Mouse (Mus musculus): Measurements from ENCODE around the gene Rxfp4. TPM values are rescaled to one million over a fixed set of nuclear protein-coding genes. Genes with fewer than 3 reads are reported as not detected.
"Not testable (repeated sequence)": the region's sequence is repeated elsewhere in the genome, so short reads cannot be mapped to it uniquely, and the experiment has no call there.

Rxfp4 gene
- total RNA-seq, 1 experiment: not detected

DNA sequence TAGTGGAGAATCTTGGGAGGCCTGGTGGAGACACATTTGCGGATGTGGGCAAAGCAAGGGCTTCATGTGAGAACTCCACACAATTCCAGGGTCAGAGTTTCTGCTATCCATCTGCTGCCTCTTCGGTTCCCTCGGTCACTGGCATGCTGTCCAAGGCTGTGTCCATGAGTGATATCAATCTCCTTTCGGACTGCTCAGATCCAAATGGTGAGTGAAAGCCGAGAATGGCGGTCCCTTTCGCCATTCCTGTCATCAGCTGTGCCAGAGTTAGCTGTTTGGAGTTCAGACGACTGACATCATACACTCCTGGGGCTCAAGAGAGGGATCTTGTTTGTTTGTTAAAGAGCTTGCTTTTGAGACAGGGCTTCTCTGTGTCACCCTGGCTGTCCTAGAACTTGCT lies 38.5 kb downstream of the Rxfp4 start:
- TF ChIP-seq MAFK (IDR thresholded peaks at IDR 0.05; ENCODE audit: insufficient read depth, low read depth, low read length) (no peak), ZNF384 (IDR thresholded peaks at IDR 0.05; ENCODE audit: low read depth, low read length) (no peak), ZC3H11A (IDR thresholded peaks at IDR 0.05; ENCODE audit: borderline replicate concordance, low read depth, low read length) (no peak), HCFC1 (IDR thresholded peaks at IDR 0.05; ENCODE audit: borderline replicate concordance, insufficient read depth, low read length) (no peak), CHD2 (IDR thresholded peaks at IDR 0.05; ENCODE audit: low read depth, low read length) (no peak)
- peaks cover 10 to 14% of the 10 kb centered on the region in 2 experiments for H3K4me1 ChIP-seq (ENCODE audit: control insufficient read depth in 2 of 2, insufficient read depth in 2 of 2, low read length in 2 of 2, poor library complexity in 1 of 2)

DNA sequence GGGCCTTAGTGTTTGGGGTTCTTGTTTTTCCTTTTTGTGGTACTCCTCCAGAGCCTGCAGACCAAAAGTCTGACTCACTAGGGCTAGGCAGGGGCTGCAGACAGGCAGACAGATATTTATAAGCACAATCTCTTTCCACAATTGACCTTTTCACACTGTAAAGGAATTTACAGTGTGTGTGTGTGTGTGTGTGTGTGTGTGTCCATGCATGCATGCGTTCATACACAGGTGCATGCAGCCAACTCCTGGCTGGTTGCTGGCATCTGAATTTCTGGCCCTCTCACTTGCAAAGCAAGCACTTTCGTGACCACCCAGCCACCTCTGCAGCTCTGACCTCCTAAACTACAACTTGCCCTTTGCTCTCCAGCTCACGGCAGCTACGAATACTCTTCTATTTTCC lies 43.9 kb downstream of the Rxfp4 start:
- Histone ChIP-seq H3K27ac (ENCODE audit: insufficient read depth, low read depth, low read length, poor library complexity, severe bottlenecking) (no peak overlapping the region), H3K9me3 (ENCODE audit: control insufficient read depth, insufficient read depth, low read depth, low read length) (no peaks in the 10 kb centered on the region), H3K4me1 (ENCODE audit: control insufficient read depth in 2 of 2, insufficient read depth in 2 of 2, low read length in 2 of 2, poor library complexity in 1 of 2) (peaks cover 3 to 9% of the 10 kb centered on the region in 2 experiments; a peak in 3 of 4 replicates), H3K4me3 (ENCODE audit: insufficient read depth in 1 of 2, low read depth in 1 of 2, low read length in 2 of 2, poor library complexity in 1 of 2, severe bottlenecking in 1 of 2) (no peak overlapping the region), H3K36me3 (ENCODE audit: control insufficient read depth, insufficient read depth, low read length, poor library complexity, severe bottlenecking) (no peaks in the 10 kb centered on the region), H3K9ac (ENCODE audit: insufficient read depth, low read depth, low read length, poor library complexity, severe bottlenecking) (no peak overlapping the region)
- no peak for TF ChIP-seq MAFK (IDR thresholded peaks at IDR 0.05; ENCODE audit: insufficient read depth, low read depth, low read length)
- no peak for TF ChIP-seq CHD2 (IDR thresholded peaks at IDR 0.05; ENCODE audit: low read depth, low read length)
- no peak for TF ChIP-seq ZC3H11A (IDR thresholded peaks at IDR 0.05; ENCODE audit: borderline replicate concordance, low read depth, low read length)
- no peak for TF ChIP-seq HCFC1 (IDR thresholded peaks at IDR 0.05; ENCODE audit: borderline replicate concordance, insufficient read depth, low read length)
- TF ChIP-seq ZNF384 (IDR thresholded peaks at IDR 0.05; ENCODE audit: low read depth, low read length): no peak
- in situ Hi-C loops (cut with MboI; ENCODE audit: low sequenced_read_pairs in 2 of 2, unreplicated experiment in 2 of 2): no loop called here
- DNase-seq (ENCODE audit: low read depth, low spot score): no peak

More for the DNA sequence above, 38.5 kb downstream of the Rxfp4 start:
- H3K4me3 ChIP-seq (ENCODE audit: insufficient read depth in 1 of 2, low read depth in 1 of 2, low read length in 2 of 2, poor library complexity in 1 of 2, severe bottlenecking in 1 of 2): no peak overlapping the region; a peak in 1 of 4 replicates
- H3K9ac ChIP-seq (ENCODE audit: insufficient read depth, low read depth, low read length, poor library complexity, severe bottlenecking): no peak overlapping the region
- in situ Hi-C loops (cut with MboI; ENCODE audit: low sequenced_read_pairs in 2 of 2, unreplicated experiment in 2 of 2): no loop called here
- no peaks in the 10 kb centered on the region for H3K9me3 ChIP-seq (ENCODE audit: control insufficient read depth, insufficient read depth, low read depth, low read length)
- DNase-seq (ENCODE audit: low read depth, low spot score): no peak
- H3K36me3 ChIP-seq (ENCODE audit: control insufficient read depth, insufficient read depth, low read length, poor library complexity, severe bottlenecking): peaks cover 4% of the 10 kb centered on the region; the same call in 1 of the 2 replicates
- no peak overlapping the region for H3K27ac ChIP-seq (ENCODE audit: insufficient read depth, low read depth, low read length, poor library complexity, severe bottlenecking)

DNA sequence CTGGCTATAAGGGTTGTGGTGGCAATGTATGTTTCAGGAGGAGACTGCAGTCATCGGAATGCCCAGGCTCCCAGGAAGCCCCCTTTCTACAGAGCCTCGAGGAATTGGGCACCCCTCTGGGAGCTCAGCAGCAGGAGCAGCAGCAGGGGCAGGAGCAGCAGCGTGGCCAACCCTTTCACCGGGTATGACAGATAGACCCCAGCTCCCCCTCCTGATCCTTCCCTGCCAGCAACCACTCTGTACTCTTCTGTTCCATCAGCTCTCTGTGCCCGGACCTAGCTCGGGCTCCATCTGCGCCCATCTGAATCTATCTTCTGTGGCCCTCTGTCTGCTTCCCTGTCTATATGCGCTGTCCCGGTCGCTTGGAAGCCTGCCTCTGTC lies 45.2 kb downstream of the Rxfp4 start:
- H3K9ac ChIP-seq (ENCODE audit: insufficient read depth, low read depth, low read length, poor library complexity, severe bottlenecking): peak overlapping the region; percentile 24
- in situ Hi-C loops (cut with MboI; ENCODE audit: low sequenced_read_pairs in 2 of 2, unreplicated experiment in 2 of 2): no loop called here
- H3K4me1 ChIP-seq (ENCODE audit: control insufficient read depth in 2 of 2, insufficient read depth in 2 of 2, low read length in 2 of 2, poor library complexity in 1 of 2): peaks cover 3 to 13% of the 10 kb centered on the region in 2 experiments; a peak in 2 of 4 replicates
- no peak for TF ChIP-seq CHD2 (IDR thresholded peaks at IDR 0.05; ENCODE audit: low read depth, low read length)
- TF ChIP-seq ZC3H11A (IDR thresholded peaks at IDR 0.05; ENCODE audit: borderline replicate concordance, low read depth, low read length): no peak
- TF ChIP-seq HCFC1 (IDR thresholded peaks at IDR 0.05; ENCODE audit: borderline replicate concordance, insufficient read depth, low read length): no peak
- no peak for TF ChIP-seq ZNF384 (IDR thresholded peaks at IDR 0.05; ENCODE audit: low read depth, low read length)
- no peak for TF ChIP-seq MAFK (IDR thresholded peaks at IDR 0.05; ENCODE audit: insufficient read depth, low read depth, low read length)
- H3K4me3 ChIP-seq (ENCODE audit: insufficient read depth in 1 of 2, low read depth in 1 of 2, low read length in 2 of 2, poor library complexity in 1 of 2, severe bottlenecking in 1 of 2): peak overlapping the region; percentile 46 to 82
- no peaks in the 10 kb centered on the region for H3K36me3 ChIP-seq (ENCODE audit: control insufficient read depth, insufficient read depth, low read length, poor library complexity, severe bottlenecking)
- H3K27ac ChIP-seq (ENCODE audit: insufficient read depth, low read depth, low read length, poor library complexity, severe bottlenecking): no peak overlapping the region
- no peak for DNase-seq (ENCODE audit: low read depth, low spot score)
- no peaks in the 10 kb centered on the region for H3K9me3 ChIP-seq (ENCODE audit: control insufficient read depth, insufficient read depth, low read depth, low read length)

DNA sequence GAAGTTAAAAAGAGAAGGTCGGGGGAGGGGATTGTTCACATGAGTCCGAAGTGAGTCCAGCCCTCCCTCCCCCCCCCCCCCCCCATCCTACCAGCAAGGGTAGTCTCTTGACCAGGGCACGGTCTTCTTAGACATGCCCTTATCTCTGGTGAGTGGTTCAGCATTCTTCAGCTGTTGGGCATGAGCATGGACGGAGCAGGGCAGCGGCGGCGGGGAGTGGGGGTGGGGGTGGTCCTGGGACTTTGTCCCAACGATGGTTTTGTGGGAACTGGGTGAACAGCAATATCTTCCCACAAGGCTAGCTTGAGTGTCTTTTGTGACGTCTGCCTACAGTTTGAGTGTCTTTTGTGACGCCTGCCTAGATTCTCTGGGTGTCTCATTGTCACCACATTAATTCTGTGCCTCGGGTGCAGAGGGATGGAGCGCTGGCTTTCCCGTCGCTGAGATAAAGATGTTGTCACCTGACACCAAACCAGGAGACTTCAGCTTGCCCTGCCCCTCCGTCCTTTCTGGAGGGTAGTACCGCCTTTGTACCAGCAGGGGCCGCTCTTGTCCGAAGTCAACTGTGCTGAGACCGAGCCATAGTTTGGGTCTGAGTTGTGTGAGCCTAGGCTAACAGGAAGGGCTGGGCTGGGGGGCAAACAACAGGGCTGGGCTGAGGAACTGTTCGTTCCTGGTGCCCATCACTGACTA lies 45.7 kb downstream of the Rxfp4 start:
- DNase-seq (ENCODE audit: low read depth, low spot score): peak; percentile 95
- peak overlapping the region; percentile 60 to 82 for H3K4me3 ChIP-seq (ENCODE audit: insufficient read depth in 1 of 2, low read depth in 1 of 2, low read length in 2 of 2, poor library complexity in 1 of 2, severe bottlenecking in 1 of 2)
- in situ Hi-C loops (cut with MboI; ENCODE audit: low sequenced_read_pairs in 2 of 2, unreplicated experiment in 2 of 2): no loop called here
- H3K36me3 ChIP-seq (ENCODE audit: control insufficient read depth, insufficient read depth, low read length, poor library complexity, severe bottlenecking): no peaks in the 10 kb centered on the region
- peak overlapping the region; percentile 54 for H3K9ac ChIP-seq (ENCODE audit: insufficient read depth, low read depth, low read length, poor library complexity, severe bottlenecking)
- H3K9me3 ChIP-seq (ENCODE audit: control insufficient read depth, insufficient read depth, low read depth, low read length): no peaks in the 10 kb centered on the region
- H3K4me1 ChIP-seq (ENCODE audit: control insufficient read depth in 2 of 2, insufficient read depth in 2 of 2, low read length in 2 of 2, poor library complexity in 1 of 2): peaks cover 3 to 16% of the 10 kb centered on the region in 2 experiments; a peak in 3 of 4 replicates
- H3K27ac ChIP-seq (ENCODE audit: insufficient read depth, low read depth, low read length, poor library complexity, severe bottlenecking): peak overlapping the region; percentile 28; the same call in 1 of the 2 replicates
- TF ChIP-seq ZC3H11A (IDR thresholded peaks at IDR 0.05; ENCODE audit: borderline replicate concordance, low read depth, low read length) (no peak), HCFC1 (IDR thresholded peaks at IDR 0.05; ENCODE audit: borderline replicate concordance, insufficient read depth, low read length) (no peak), ZNF384 (IDR thresholded peaks at IDR 0.05; ENCODE audit: low read depth, low read length) (no peak), MAFK (IDR thresholded peaks at IDR 0.05; ENCODE audit: insufficient read depth, low read depth, low read length) (no peak), CHD2 (IDR thresholded peaks at IDR 0.05; ENCODE audit: low read depth, low read length) (no peak)

DNA sequence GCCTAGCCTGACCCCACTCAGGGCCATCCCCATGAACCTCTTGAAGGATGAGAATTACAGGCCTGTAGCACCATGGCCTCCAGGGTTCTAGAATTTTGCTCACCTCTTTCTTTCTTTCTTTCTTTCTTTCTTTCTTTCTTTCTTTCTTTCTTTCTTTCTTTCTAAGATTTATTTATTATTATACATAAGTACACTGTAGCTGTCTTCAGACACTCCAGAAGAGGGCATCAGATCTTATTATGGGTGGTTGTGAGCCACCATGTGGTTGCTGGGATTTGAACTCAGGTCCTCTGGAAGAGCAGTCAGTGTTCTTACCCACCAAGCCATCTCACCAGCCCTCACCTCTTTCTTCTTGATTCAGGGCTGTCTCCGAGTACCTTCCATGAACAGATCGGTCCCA lies 47.3 kb downstream of the Rxfp4 start, which contains the start of gene Arhgef2:
Gene Arhgef2 (plus strand): TSS at position 301 of the 400 bp plus-strand sequence.
- H3K36me3 ChIP-seq (ENCODE audit: control insufficient read depth, insufficient read depth, low read length, poor library complexity, severe bottlenecking); H3K4me3 ChIP-seq (ENCODE audit: insufficient read depth in 1 of 2, low read depth in 1 of 2, low read length in 2 of 2, poor library complexity in 1 of 2, severe bottlenecking in 1 of 2); DNase-seq (ENCODE audit: low read depth, low spot score); H3K9me3 ChIP-seq (ENCODE audit: control insufficient read depth, insufficient read depth, low read depth, low read length); H3K9ac ChIP-seq (ENCODE audit: insufficient read depth, low read depth, low read length, poor library complexity, severe bottlenecking); in situ Hi-C loops (cut with MboI; ENCODE audit: low sequenced_read_pairs in 2 of 2, unreplicated experiment in 2 of 2); H3K27ac ChIP-seq (ENCODE audit: insufficient read depth, low read depth, low read length, poor library complexity, severe bottlenecking): not testable (repeated sequence)
- H3K4me1 ChIP-seq (ENCODE audit: control insufficient read depth in 2 of 2, insufficient read depth in 2 of 2, low read length in 2 of 2, poor library complexity in 1 of 2): peaks cover 3 to 18% of the 10 kb centered on the region in 2 experiments; a peak in 3 of 4 replicates

All from ES-E14 (cell line).